Comparison of ENCODE assay signal across 12 mouse cellular contexts in genomic region chr7:115941766-115942165, GRCm38 (mm10).
DNase-seq lines count a peak whose midpoint lies in the region; ATAC-seq lines count a peak whose summit lies in the region.
"Had no signal": no experiment of that assay in that cellular context is flagged by ENCODE, and none has a peak within 500 bp of the region (broad histone marks: within the 10 kb centered on the region; RNA-seq: fewer than 3 reads in every experiment).

No protein-coding gene starts in this region.

- no peaks in the 10 kb centered on the region for H3K27me3 ChIP-seq in heart, embryonic 11.5 days (ENCODE audit: control insufficient read depth, insufficient read depth, low read length)
- H3K27me3 ChIP-seq in liver, embryonic 12.5 days (replicated peaks), result no peaks in the 10 kb centered on the region
- H3K27me3 ChIP-seq in stomach, embryonic 16.5 days (ENCODE audit: control insufficient read depth, insufficient read depth, low read length), result no peaks in the 10 kb centered on the region
- no peaks in the 10 kb centered on the region for H3K27me3 ChIP-seq in forebrain, embryonic 15.5 days

- H3K4me3 ChIP-seq in heart, embryonic 11.5 days (ENCODE audit: low read depth, low read length), result no peak overlapping the region
- H3K4me3 ChIP-seq in liver, embryonic 12.5 days, result no peak overlapping the region
- no peak overlapping the region for H3K4me3 ChIP-seq in stomach, embryonic 16.5 days (replicated peaks; ENCODE audit: low read length)
- no peak overlapping the region for H3K4me3 ChIP-seq in forebrain, embryonic 15.5 days

- no peak for DNase-seq in heart, adult 18-20 months
- peak; percentile 22 to 32 for DNase-seq in spleen, postnatal 10 days (ENCODE audit: low spot score in 2 of 2)
- no peak for DNase-seq in spleen, adult 18-20 months
- no peak for DNase-seq in right cerebral cortex, postnatal 4 days
- DNase-seq: cerebellum, adult 9-10 months; gastrocnemius, postnatal 36 days; lung, postnatal 4 days had no signal

- H3K9ac ChIP-seq in heart, embryonic 11.5 days (ENCODE audit: low read depth, low read length), result no peak overlapping the region
- H3K9ac ChIP-seq in liver, embryonic 12.5 days, result peak overlapping the region; percentile 54
- no peak overlapping the region for H3K9ac ChIP-seq in stomach, embryonic 16.5 days (ENCODE audit: low read length)
- no peak overlapping the region for H3K9ac ChIP-seq in forebrain, embryonic 15.5 days (replicated peaks)

- WGBS in heart, embryonic 11.5 days (ENCODE audit: insufficient replicate concordance), result 42% methylated on average over 6 of the region's 6 CpGs
- 18% methylated on average over 6 of the region's 6 CpGs for WGBS in liver, embryonic 12.5 days (ENCODE audit: insufficient replicate concordance)
- 53% methylated on average over 6 of the region's 6 CpGs for WGBS in stomach, embryonic 16.5 days
- WGBS in forebrain, embryonic 15.5 days, result 79% methylated on average over 6 of the region's 6 CpGs

- H3K9me3 ChIP-seq in heart, embryonic 11.5 days (replicated peaks; ENCODE audit: control insufficient read depth, low read length), result no peaks in the 10 kb centered on the region
- no peaks in the 10 kb centered on the region for H3K9me3 ChIP-seq in liver, embryonic 12.5 days (replicated peaks)
- H3K9me3 ChIP-seq in stomach, embryonic 16.5 days (replicated peaks; ENCODE audit: control insufficient read depth, low read length), result no peaks in the 10 kb centered on the region
- no peaks in the 10 kb centered on the region for H3K9me3 ChIP-seq in forebrain, embryonic 15.5 days

- H3K36me3 ChIP-seq in heart, embryonic 11.5 days (ENCODE audit: control insufficient read depth, insufficient read depth, low read length), result no peaks in the 10 kb centered on the region
- H3K36me3 ChIP-seq in liver, embryonic 12.5 days, result no peaks in the 10 kb centered on the region
- no peaks in the 10 kb centered on the region for H3K36me3 ChIP-seq in stomach, embryonic 16.5 days (ENCODE audit: control insufficient read depth, insufficient read depth, low read length)
- peaks cover 2% of the 10 kb centered on the region; the same call in 1 of the 2 replicates for H3K36me3 ChIP-seq in forebrain, embryonic 15.5 days

- H3K4me1 ChIP-seq in heart, embryonic 11.5 days (ENCODE audit: control insufficient read depth, insufficient read depth, low read length), result peaks cover 4% of the 10 kb centered on the region
- H3K4me1 ChIP-seq in liver, embryonic 12.5 days, result peaks cover 33% of the 10 kb centered on the region
- no peaks in the 10 kb centered on the region for H3K4me1 ChIP-seq in stomach, embryonic 16.5 days (ENCODE audit: control insufficient read depth, insufficient read depth, low read length)
- peaks cover 3% of the 10 kb centered on the region; the same call in 1 of the 2 replicates for H3K4me1 ChIP-seq in forebrain, embryonic 15.5 days

- H3K27ac ChIP-seq in heart, embryonic 11.5 days (ENCODE audit: low read depth, low read length), result no peak overlapping the region
- H3K27ac ChIP-seq in liver, embryonic 12.5 days, result peak overlapping the region; percentile 88
- no peak overlapping the region for H3K27ac ChIP-seq in stomach, embryonic 16.5 days (ENCODE audit: low read length)
- no peak overlapping the region for H3K27ac ChIP-seq in forebrain, embryonic 15.5 days (replicated peaks)
- H3K27ac ChIP-seq: hindbrain, postnatal 0 days had no signal

- no peak overlapping the region; the same call in 1 of the 2 replicates for H3K4me2 ChIP-seq in heart, embryonic 11.5 days
- peak overlapping the region; percentile 58 for H3K4me2 ChIP-seq in liver, embryonic 12.5 days
- H3K4me2 ChIP-seq in stomach, embryonic 16.5 days (ENCODE audit: low read depth, low read length), result no peak overlapping the region
- H3K4me2 ChIP-seq in forebrain, embryonic 15.5 days (replicated peaks), result no peak overlapping the region

- ATAC-seq in heart, embryonic 11.5 days (replicated peaks; ENCODE audit: insufficient number of reproducible peaks, low FRiP score, low TSS enrichment), result peak; percentile 87
- peak; percentile 100 for ATAC-seq in liver, embryonic 12.5 days
- ATAC-seq in stomach, embryonic 16.5 days (ENCODE audit: insufficient read depth, low FRiP score), result peak; percentile 64; the same call in 1 of the 2 replicates
- no peak for ATAC-seq in forebrain, embryonic 15.5 days (replicated peaks)
- ATAC-seq: hindbrain, postnatal 0 days had no signal

Comparison
In these comparisons a context has a peak if more than half of its experiments do, and no peak if none do; other contexts are left out.
1. DNase-seq: peak in spleen, postnatal 10 days (2 of 2); none in heart, adult 18-20 months (0 of 2), spleen, adult 18-20 months (0 of 2) and right cerebral cortex, postnatal 4 days (single experiment).